11 mouse cellular contexts compared by ENCODE assay signal in the genomic region with DNA sequence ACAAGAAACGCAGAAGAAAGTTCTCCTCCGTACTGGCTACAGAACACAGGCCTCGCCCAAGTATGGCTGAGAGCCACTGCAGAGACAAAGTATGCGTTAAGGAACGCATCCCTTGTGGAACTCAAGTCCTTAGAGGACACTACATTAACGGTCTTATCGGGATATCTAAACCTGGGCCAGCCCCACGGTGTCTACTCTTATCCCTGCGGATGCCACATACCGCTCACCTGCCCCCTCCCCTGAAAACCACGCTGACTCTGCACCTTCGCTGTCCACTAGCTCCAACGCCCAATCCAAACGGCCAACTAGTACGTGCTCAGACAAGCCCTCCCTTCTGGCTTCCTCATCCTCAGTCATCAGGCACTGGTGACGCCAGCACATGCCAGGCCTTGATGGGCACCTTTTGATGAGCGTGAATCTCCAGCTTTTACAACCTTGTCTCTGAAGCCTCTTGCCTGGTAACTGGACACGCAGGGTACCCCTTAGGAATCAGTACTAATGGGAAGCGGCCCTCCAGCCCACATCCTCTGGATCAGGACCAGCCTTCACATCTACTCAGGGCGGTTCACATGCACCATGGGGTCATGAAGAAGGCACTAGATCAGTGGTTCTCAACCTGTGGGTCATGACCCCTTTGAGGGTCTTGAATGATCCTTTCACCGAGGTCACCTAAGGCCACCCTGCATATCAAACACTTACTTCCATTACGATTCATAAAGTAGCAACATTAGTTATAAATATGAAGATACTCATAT. TPM values are rescaled to one million over a fixed set of nuclear protein-coding genes. Genes with fewer than 3 reads are reported as not detected.
A peak's percentile ranks its signal among the peaks of the same experiment; 100 is the strongest.
DNase-seq lines count a peak whose midpoint lies in the region; ATAC-seq and TF ChIP-seq lines count a peak whose summit lies in the region.
"Had no signal": no experiment of that assay in that cellular context is flagged by ENCODE, and none has a peak within 500 bp of the region (broad histone marks: within the 10 kb centered on the region; RNA-seq: fewer than 3 reads in every experiment).

No protein-coding gene starts in this region.

- no peak for DNase-seq in heart, embryonic 10.5 days (ENCODE audit: low spot score)
- no peak for DNase-seq in liver, embryonic 13.5 days
- no peak for DNase-seq in MN1 (ENCODE audit: low spot score)
- no peak for DNase-seq in right cerebral cortex, postnatal 36 days (ENCODE audit: low spot score in 2 of 2)
- DNase-seq: right cerebral cortex, postnatal 4 days had no signal

- WGBS in heart, embryonic 16.5 days = 81% methylated on average over 22 of the region's 22 CpGs
- 83% methylated on average over 22 of the region's 22 CpGs for WGBS in heart, embryonic 10.5 days
- 69% methylated on average over 22 of the region's 22 CpGs for WGBS in liver, embryonic 13.5 days (ENCODE audit: insufficient replicate concordance)
- WGBS in liver, embryonic 12.5 days (ENCODE audit: insufficient replicate concordance) = 63% methylated on average over 22 of the region's 22 CpGs
- WGBS in bone marrow, adult 2 months = 47% methylated on average over 22 of the region's 22 CpGs

- H3K9me3 ChIP-seq in heart, embryonic 16.5 days (replicated peaks; ENCODE audit: control insufficient read depth, low read length) = no peaks in the 10 kb centered on the region
- H3K9me3 ChIP-seq in heart, embryonic 10.5 days = no peaks in the 10 kb centered on the region
- H3K9me3 ChIP-seq in liver, embryonic 13.5 days (replicated peaks) = no peaks in the 10 kb centered on the region
- H3K9me3 ChIP-seq in liver, embryonic 12.5 days (replicated peaks) = no peaks in the 10 kb centered on the region
- H3K9me3 ChIP-seq: limb, embryonic 12.5 days; midbrain, embryonic 13.5 days had no signal

- ATAC-seq in heart, embryonic 16.5 days (replicated peaks; ENCODE audit: extremely low read depth, insufficient read depth, low FRiP score) = no peak
- no peak for ATAC-seq in liver, embryonic 13.5 days (ENCODE audit: low read depth)
- no peak for ATAC-seq in liver, embryonic 12.5 days
- ATAC-seq: midbrain, embryonic 13.5 days had no signal

- no peaks in the 10 kb centered on the region for H3K36me3 ChIP-seq in heart, embryonic 16.5 days (ENCODE audit: control insufficient read depth, insufficient read depth)
- H3K36me3 ChIP-seq in heart, embryonic 10.5 days = peaks cover 7% of the 10 kb centered on the region
- H3K36me3 ChIP-seq in liver, embryonic 13.5 days = no peaks in the 10 kb centered on the region
- H3K36me3 ChIP-seq in liver, embryonic 12.5 days = no peaks in the 10 kb centered on the region
- H3K36me3 ChIP-seq: midbrain, embryonic 13.5 days had no signal

- no peak for TF ChIP-seq CTCF in bone marrow, adult 2 months (IDR thresholded peaks at IDR 0.05; ENCODE audit: control insufficient read depth, insufficient read depth, low read length)
- no peak for TF ChIP-seq CTCF in cortical plate, adult 2 months (IDR thresholded peaks at IDR 0.05; ENCODE audit: extremely low read depth, insufficient read depth, low read length)

- peak overlapping the region; percentile 80 for H3K27ac ChIP-seq in heart, embryonic 16.5 days (ENCODE audit: low read length)
- H3K27ac ChIP-seq in heart, embryonic 10.5 days = no peak overlapping the region
- peak overlapping the region; percentile 50; the same call in 1 of the 2 replicates for H3K27ac ChIP-seq in liver, embryonic 13.5 days
- H3K27ac ChIP-seq in liver, embryonic 12.5 days = no peak overlapping the region
- H3K27ac ChIP-seq in bone marrow, adult 2 months (ENCODE audit: control insufficient read depth, insufficient read depth, low read depth, low read length, poor library complexity) = peak overlapping the region; percentile 80
- H3K27ac ChIP-seq in cortical plate, adult 2 months (ENCODE audit: insufficient read depth, low read length) = peak overlapping the region; percentile 82; the same call in 1 of the 2 replicates

- no peaks in the 10 kb centered on the region for H3K27me3 ChIP-seq in heart, embryonic 16.5 days (ENCODE audit: control insufficient read depth, insufficient read depth, low read length)
- H3K27me3 ChIP-seq in heart, embryonic 10.5 days (ENCODE audit: insufficient read depth, poor library complexity, severe bottlenecking) = no peaks in the 10 kb centered on the region
- no peaks in the 10 kb centered on the region for H3K27me3 ChIP-seq in liver, embryonic 13.5 days
- H3K27me3 ChIP-seq in liver, embryonic 12.5 days (replicated peaks) = no peaks in the 10 kb centered on the region
- H3K27me3 ChIP-seq: limb, embryonic 12.5 days; midbrain, embryonic 13.5 days had no signal

- TF ChIP-seq POLR2A in bone marrow, adult 2 months (IDR thresholded peaks at IDR 0.05; ENCODE audit: borderline replicate concordance, control insufficient read depth, low read depth, low read length) = no peak
- no peak for TF ChIP-seq POLR2A in cortical plate, adult 2 months (IDR thresholded peaks at IDR 0.05; ENCODE audit: extremely low read depth, insufficient read depth, low read length)

- no peak overlapping the region for H3K4me2 ChIP-seq in heart, embryonic 16.5 days (ENCODE audit: low read depth, low read length)
- no peak overlapping the region for H3K4me2 ChIP-seq in liver, embryonic 13.5 days
- no peak overlapping the region for H3K4me2 ChIP-seq in liver, embryonic 12.5 days
- H3K4me2 ChIP-seq: limb, embryonic 12.5 days; midbrain, embryonic 13.5 days had no signal

- H3K9ac ChIP-seq in heart, embryonic 16.5 days (ENCODE audit: low read length) = no peak overlapping the region
- no peak overlapping the region for H3K9ac ChIP-seq in liver, embryonic 13.5 days
- no peak overlapping the region for H3K9ac ChIP-seq in liver, embryonic 12.5 days
- H3K9ac ChIP-seq: limb, embryonic 12.5 days; midbrain, embryonic 13.5 days had no signal

- H3K4me3 ChIP-seq in heart, embryonic 16.5 days (ENCODE audit: low read length) = no peak overlapping the region
- no peak overlapping the region for H3K4me3 ChIP-seq in heart, embryonic 10.5 days
- no peak overlapping the region for H3K4me3 ChIP-seq in liver, embryonic 13.5 days (replicated peaks)
- no peak overlapping the region for H3K4me3 ChIP-seq in liver, embryonic 12.5 days
- H3K4me3 ChIP-seq in bone marrow, adult 2 months (replicated peaks; ENCODE audit: control insufficient read depth, low read depth, low read length) = no peak overlapping the region
- H3K4me3 ChIP-seq in cortical plate, adult 2 months (ENCODE audit: insufficient read depth, low read length) = no peak overlapping the region
- H3K4me3 ChIP-seq: limb, embryonic 12.5 days; midbrain, embryonic 13.5 days had no signal

- H3K4me1 ChIP-seq in heart, embryonic 16.5 days (ENCODE audit: control insufficient read depth, insufficient read depth, low read length) = peaks cover 68% of the 10 kb centered on the region
- peaks cover 83% of the 10 kb centered on the region for H3K4me1 ChIP-seq in heart, embryonic 10.5 days
- H3K4me1 ChIP-seq in liver, embryonic 13.5 days (replicated peaks) = peaks cover 88% of the 10 kb centered on the region
- peaks cover 93% of the 10 kb centered on the region for H3K4me1 ChIP-seq in liver, embryonic 12.5 days
- H3K4me1 ChIP-seq in bone marrow, adult 2 months (ENCODE audit: control insufficient read depth, insufficient read depth, low read length) = peaks cover 21% of the 10 kb centered on the region
- peaks cover 44% of the 10 kb centered on the region for H3K4me1 ChIP-seq in cortical plate, adult 2 months (ENCODE audit: control insufficient read depth, insufficient read depth, low read length)

RNA-seq across cellular contexts. Expression of a gene that starts 4.1 kb away (rescaled TPM):
- 44.9 and 46.2 TPM in 2 replicates for polyA plus RNA-seq in heart, embryonic 16.5 days (2015; fragmentation: Nextera tagmentation; extraction: Ambion mirVana)
- polyA plus RNA-seq in heart, embryonic 10.5 days (2016; fragmentation: Nextera tagmentation; extraction: Ambion mirVana) = 56.5 and 61.3 TPM in 2 replicates
- polyA plus RNA-seq in liver, embryonic 13.5 days (2015; fragmentation: Nextera tagmentation; extraction: Ambion mirVana) = 14.2 and 16.7 TPM in 2 replicates
- 20.5 and 21.7 TPM in 2 replicates for polyA plus RNA-seq in liver, embryonic 12.5 days (2016; fragmentation: Nextera tagmentation; extraction: Ambion mirVana)
- 11.4 and 29.8 TPM in 2 replicates for polyA plus RNA-seq in bone marrow, adult 2 months (2011; ENCODE audit: insufficient read depth, insufficient read length, low replicate concordance, missing spikeins)
- polyA plus RNA-seq in cortical plate, adult 2 months (2012; rRNA removed) = 139 and 153 TPM in 2 replicates

RNA-seq across cellular contexts. Expression of a gene that starts 34.5 kb away (rescaled TPM):
- polyA plus RNA-seq in heart, embryonic 16.5 days (2015; fragmentation: Nextera tagmentation; extraction: Ambion mirVana) = 40.4 and 43.9 TPM in 2 replicates
- 57.3 and 61.9 TPM in 2 replicates for polyA plus RNA-seq in heart, embryonic 10.5 days (2016; fragmentation: Nextera tagmentation; extraction: Ambion mirVana)
- 40.2 and 40.3 TPM in 2 replicates for polyA plus RNA-seq in liver, embryonic 13.5 days (2015; fragmentation: Nextera tagmentation; extraction: Ambion mirVana)
- polyA plus RNA-seq in liver, embryonic 12.5 days (2016; fragmentation: Nextera tagmentation; extraction: Ambion mirVana) = 41.6 and 46.2 TPM in 2 replicates
- polyA plus RNA-seq in bone marrow, adult 2 months (2011; ENCODE audit: insufficient read depth, insufficient read length, low replicate concordance, missing spikeins) = 44.3 and 79.2 TPM in 2 replicates
- 53.6 and 56.1 TPM in 2 replicates for polyA plus RNA-seq in cortical plate, adult 2 months (2012; rRNA removed)

RNA-seq across cellular contexts. Expression of a gene that starts 46.4 kb away (rescaled TPM):
- 0.29 and 0.34 TPM in 2 replicates for polyA plus RNA-seq in heart, embryonic 16.5 days (2015; fragmentation: Nextera tagmentation; extraction: Ambion mirVana)
- polyA plus RNA-seq in heart, embryonic 10.5 days (2016; fragmentation: Nextera tagmentation; extraction: Ambion mirVana) = 0.23 and 0.60 TPM in 2 replicates
- polyA plus RNA-seq in liver, embryonic 13.5 days (2015; fragmentation: Nextera tagmentation; extraction: Ambion mirVana) = 0.05 and 0.07 TPM in 2 replicates
- 0.14 TPM in 1 of 2 replicates, not detected in the other for polyA plus RNA-seq in liver, embryonic 12.5 days (2016; fragmentation: Nextera tagmentation; extraction: Ambion mirVana)
- polyA plus RNA-seq in bone marrow, adult 2 months (2011; ENCODE audit: insufficient read depth, insufficient read length, low replicate concordance, missing spikeins) = not detected in 2 replicates
- polyA plus RNA-seq in cortical plate, adult 2 months (2012; rRNA removed) = 0.04 TPM in 1 of 2 replicates, not detected in the other

Comparison
In these comparisons a context has a peak if more than half of its experiments do, and no peak if none do; other contexts are left out.
1. H3K27ac ChIP-seq: peak in heart, embryonic 16.5 days (single experiment), liver, embryonic 13.5 days (single experiment), bone marrow, adult 2 months (single experiment) and cortical plate, adult 2 months (single experiment); none in heart, embryonic 10.5 days (single experiment) and liver, embryonic 12.5 days (single experiment).